Mouse (Mus musculus) retina, postnatal 7 days (tissue): ENCODE data around the gene Pik3r6.

Experiments
- DNase-seq: peaks from one replicate; pipeline ENCODE4 v3.0.0-alpha.2; 2012; ENCODE audit warnings: low read depth, low spot score

Pik3r6 gene

GRCm38 (mm10) chr11:68580566-68580965 lies 77.7 kb downstream of the Pik3r6 start:
- DNase-seq = no peak

GRCm38 (mm10) chr11:68583225-68583624 lies 80.4 kb downstream of the Pik3r6 start:
- DNase-seq = no peak

- DNase-seq = no peak
Measured at GRCm38 (mm10) chr11:68583906-68584480, 81.2 kb downstream of the Pik3r6 start.

- no peak for DNase-seq
Measured at GRCm38 (mm10) chr11:68585890-68586289, 83.1 kb downstream of the Pik3r6 start.

GRCm38 (mm10) chr11:68586721-68587120 lies 83.9 kb downstream of the Pik3r6 start, which contains the start of gene Ccdc42:
Ccdc42 (plus strand) TSS chr11:68587021.
- DNase-seq = no peak

GRCm38 (mm10) chr11:68589055-68589809 lies 86.4 kb downstream of the Pik3r6 start:
- DNase-seq = no peak

GRCm38 (mm10) chr11:68591708-68592107 lies 88.9 kb downstream of the Pik3r6 start:
- no peak for DNase-seq

- DNase-seq = no peak
Measured at GRCm38 (mm10) chr11:68593247-68593646, 90.4 kb downstream of the Pik3r6 start.

GRCm38 (mm10) chr11:68597912-68598311 lies 95.1 kb downstream of the Pik3r6 start:
- DNase-seq = no peak

- DNase-seq = no peak
Measured at GRCm38 (mm10) chr11:68600551-68601021, 97.8 kb downstream of the Pik3r6 start.

GRCm38 (mm10) chr11:68601486-68601991 lies 98.7 kb downstream of the Pik3r6 start:
- no peak for DNase-seq
